Mouse (Mus musculus) thymus, adult 2 months (tissue): Measurements from ENCODE around the gene Rnf7.

Experiments
- CTCF ChIP-seq: fragments of 200-500 bp; IDR thresholded peaks from 2 replicates; pipeline ENCODE4 v1.5.1; 2012; ENCODE audit warnings: mild to moderate bottlenecking, control low read depth, low read length, moderate library complexity, borderline replicate concordance; ENCODE audit not compliant: control insufficient read depth, poor library complexity, insufficient read depth; ENCODE audit errors: extremely low read depth
- POLR2A ChIP-seq: fragments of 200-500 bp; IDR thresholded peaks from 2 replicates; pipeline ENCODE4 v1.6.1; 2012; ENCODE audit warnings: mild to moderate bottlenecking, low read length, control low read depth, moderate library complexity; ENCODE audit not compliant: control insufficient read depth, poor library complexity, insufficient read depth; ENCODE audit errors: extremely low read depth

DNA sequence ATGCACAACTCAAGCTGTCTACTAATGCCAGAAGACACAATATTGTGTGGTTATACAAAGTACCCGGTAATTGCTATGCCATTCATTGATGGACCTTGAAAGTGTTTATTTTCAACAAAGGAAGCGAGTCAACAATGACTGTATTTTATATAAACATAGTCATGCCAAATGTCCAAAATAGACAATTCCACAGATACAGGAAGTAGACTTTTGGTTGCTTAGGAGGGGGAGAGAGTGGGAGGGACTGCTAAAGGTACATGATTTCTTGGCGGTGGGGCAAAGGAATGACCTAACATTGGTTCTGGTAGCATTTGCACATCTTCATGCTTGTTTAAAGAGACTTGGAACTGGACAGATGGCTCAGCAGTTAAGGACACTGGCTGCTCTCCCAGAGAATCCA, 45.9 kb downstream of the Rnf7 start:
- TF ChIP-seq CTCF (no peak), POLR2A (no peak)
